Mouse (Mus musculus) erythroid progenitor cell, adult 5-6 weeks (primary cell): ENCODE measurements around the gene Palmd. TPM values are rescaled to one million over a fixed set of nuclear protein-coding genes. Genes with fewer than 3 reads are reported as not detected.

Experiments used
- ATAC-seq: replicated peaks from 2 replicates; pipeline ENCODE4 v1.8.0; 2016; ENCODE audit warnings: moderate number of reproducible peaks, mild to moderate bottlenecking, moderate TSS enrichment, inconsistent platforms; ENCODE audit not compliant: poor library complexity, low FRiP score, severe bottlenecking
- total RNA-seq, 2 experiments: library from RNA; stranded (forward) in 1 of 2; stranded (reverse) in 1 of 2; fragments of 150-400 nt in 1 of 2; fragments of 186-747, 209-891 nt in 1 of 2; gene quantifications; 2 replicates each; pipeline versions ENCODE4 v1.2.3 to v1.2.4; 2015 to 2017; ENCODE audit warnings: low replicate concordance in 2 of 2

The Palmd gene
- total RNA-seq, 2 experiments from 2014 or later = not detected

- no peak for ATAC-seq
Observed at GRCm38 (mm10) chr3:116906596-116906995, 62.2 kb downstream of the Palmd start.

DNA sequence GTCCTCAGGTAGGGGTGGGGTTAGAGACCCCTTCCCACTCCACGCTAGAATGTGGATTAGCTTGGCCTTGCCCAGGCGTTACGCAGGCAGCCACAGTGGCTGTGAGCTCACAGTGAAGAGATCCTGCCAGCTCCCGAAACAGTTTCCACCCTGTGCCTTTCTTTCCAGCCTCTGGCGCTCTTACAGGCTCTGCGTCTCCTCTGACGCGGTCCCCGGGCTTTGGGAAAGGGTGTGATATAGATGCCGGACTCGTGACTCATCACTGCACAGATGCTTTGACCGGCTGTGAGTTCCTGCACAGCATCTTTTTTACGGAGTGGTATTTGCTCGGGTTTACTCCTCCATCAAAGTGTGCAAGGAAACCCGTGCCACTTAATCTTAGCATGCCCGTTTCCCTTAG lies 62.9 kb downstream of the Palmd start:
- no peak for ATAC-seq

DNA sequence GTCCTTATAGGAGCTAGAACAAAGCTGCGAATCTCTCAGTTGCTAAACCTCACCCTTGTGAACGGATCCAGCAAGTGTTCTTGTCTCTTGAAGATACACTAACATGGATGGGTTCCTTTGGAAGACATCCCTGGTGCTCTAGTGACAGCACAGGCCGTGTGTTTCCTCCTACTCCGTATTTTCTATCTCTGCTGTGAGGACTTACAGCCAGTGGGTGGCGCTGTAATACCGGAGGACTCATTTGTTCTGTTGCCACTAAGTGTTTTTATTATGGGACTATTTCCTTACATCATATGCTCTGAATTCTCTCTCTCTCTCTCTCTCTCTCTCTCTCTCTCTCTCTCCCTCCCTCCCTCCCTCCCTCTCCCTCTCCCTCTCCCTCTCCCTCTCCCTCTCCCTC lies 64.6 kb downstream of the Palmd start:
- no peak for ATAC-seq

DNA sequence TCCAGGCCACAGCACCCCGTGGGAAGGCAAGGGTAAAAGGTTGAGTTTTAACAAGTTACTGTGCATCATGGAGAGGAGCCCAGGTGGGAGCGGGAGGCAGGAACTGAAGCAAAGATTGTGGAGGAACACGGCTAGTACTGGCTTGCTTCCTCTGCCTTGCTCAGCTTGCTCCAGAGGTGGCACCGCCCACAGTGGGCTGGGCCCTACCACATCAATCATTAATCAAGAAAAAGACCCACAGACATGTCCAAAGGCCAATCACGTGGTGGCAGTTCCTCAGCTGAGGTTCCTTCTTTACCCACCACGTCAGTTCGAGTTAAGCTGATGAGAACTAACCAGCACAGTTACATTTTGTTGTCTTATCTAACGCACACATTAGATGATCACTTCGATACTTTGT lies 75.9 kb downstream of the Palmd start:
- no peak for ATAC-seq

- no peak for ATAC-seq
Observed at GRCm38 (mm10) chr3:116892206-116892563, 76.6 kb downstream of the Palmd start.

- ATAC-seq = no peak
Observed at GRCm38 (mm10) chr3:116891436-116892205, 77.2 kb downstream of the Palmd start.

GRCm38 (mm10) chr3:116890576-116890975 lies 78.2 kb downstream of the Palmd start:
- ATAC-seq = no peak

DNA sequence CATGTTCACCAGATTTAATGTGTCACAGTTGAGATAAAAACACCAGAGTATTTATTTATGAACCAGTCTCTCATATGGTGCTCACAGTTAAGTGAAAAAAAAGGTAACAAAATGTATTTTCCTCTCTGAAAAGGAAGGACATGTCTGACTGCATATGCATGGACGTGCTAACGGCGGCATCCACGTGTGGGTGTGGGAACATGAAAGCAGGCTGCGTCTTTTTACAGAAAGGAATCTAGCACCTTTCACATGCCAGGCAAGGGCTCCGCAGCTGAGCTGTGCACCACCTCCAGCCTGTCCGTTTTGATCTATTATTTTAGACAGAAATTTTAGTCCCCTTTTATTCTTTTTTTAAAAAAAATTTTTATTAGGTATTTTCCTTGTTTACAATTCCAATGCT lies 79.4 kb downstream of the Palmd start:
- ATAC-seq = no peak

GRCm38 (mm10) chr3:116884941-116885340 lies 83.8 kb downstream of the Palmd start:
- no peak for ATAC-seq

GRCm38 (mm10) chr3:116882221-116882960 lies 86.4 kb downstream of the Palmd start:
- no peak for ATAC-seq

GRCm38 (mm10) chr3:116870372-116870771 lies 98.4 kb downstream of the Palmd start:
- ATAC-seq = no peak

Other genes with a start within 250 kb of the Palmd start
- 3.4 and 9.7 TPM in 2 replicates for gene Agl, start 160.8 kb downstream of the Palmd start, total RNA-seq (2015; ENCODE audit: low replicate concordance)
- gene Agl, start 160.8 kb downstream of the Palmd start, total RNA-seq (2017; ENCODE audit: low replicate concordance) = 1.0 and 2.9 TPM in 2 replicates
- 15.9 and 23.5 TPM in 2 replicates for gene Frrs1, start 109.5 kb downstream of the Palmd start, total RNA-seq (2015; ENCODE audit: low replicate concordance)
- gene Frrs1, start 109.5 kb downstream of the Palmd start, total RNA-seq (2017; ENCODE audit: low replicate concordance) = 9.6 and 16.8 TPM in 2 replicates
- not detected in 2 replicates for gene 4930455H04Rik, start 720 bp downstream of the Palmd start, total RNA-seq (2015; ENCODE audit: low replicate concordance)
- gene 4930455H04Rik, start 720 bp downstream of the Palmd start, total RNA-seq (2017; ENCODE audit: low replicate concordance) = not detected in 2 replicates